Mouse (Mus musculus): ENCODE measurements around the gene Svbp. TPM values are rescaled to one million over a fixed set of nuclear protein-coding genes. Genes with fewer than 3 reads are reported as not detected.

The Svbp gene
- polyA plus RNA-seq (2012; ENCODE audit: low replicate concordance) = 77.9 and 129 TPM in 2 replicates

DNA sequence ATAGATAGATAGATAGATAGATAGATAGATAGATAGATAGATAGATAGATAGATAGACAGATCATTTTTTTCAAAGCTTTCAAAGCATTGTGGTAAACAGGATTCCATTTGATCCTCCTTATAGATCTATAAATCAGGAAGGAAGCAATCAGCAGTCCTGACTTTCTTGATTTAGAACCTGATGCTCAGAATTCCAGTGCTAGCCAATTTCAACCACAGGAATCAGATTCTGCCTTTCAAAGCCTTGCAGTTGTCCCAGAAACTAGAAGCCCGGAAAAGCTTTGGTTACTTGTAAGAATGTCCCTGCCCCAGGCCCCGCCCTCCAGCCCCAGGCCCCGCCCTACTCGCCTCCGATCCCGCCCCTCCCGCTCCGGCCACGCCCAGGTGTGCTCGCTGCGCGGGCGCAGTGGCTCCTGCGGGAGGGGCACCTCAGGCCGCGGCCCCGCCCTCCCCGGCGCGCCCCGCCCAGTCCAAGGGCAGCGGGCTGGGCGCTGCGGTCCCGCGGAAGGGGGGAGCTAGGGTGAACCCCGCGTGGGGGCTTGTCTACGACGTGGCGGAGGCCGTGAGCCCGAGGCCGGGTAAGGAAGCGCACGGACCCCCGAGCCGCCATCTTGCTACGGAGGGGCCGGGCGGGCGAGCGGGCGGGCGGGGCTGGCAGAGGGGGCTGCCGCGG, at the start of gene Svbp:
Svbp (plus strand) TSS at position 398 of the 673 bp plus-strand sequence.

DNA sequence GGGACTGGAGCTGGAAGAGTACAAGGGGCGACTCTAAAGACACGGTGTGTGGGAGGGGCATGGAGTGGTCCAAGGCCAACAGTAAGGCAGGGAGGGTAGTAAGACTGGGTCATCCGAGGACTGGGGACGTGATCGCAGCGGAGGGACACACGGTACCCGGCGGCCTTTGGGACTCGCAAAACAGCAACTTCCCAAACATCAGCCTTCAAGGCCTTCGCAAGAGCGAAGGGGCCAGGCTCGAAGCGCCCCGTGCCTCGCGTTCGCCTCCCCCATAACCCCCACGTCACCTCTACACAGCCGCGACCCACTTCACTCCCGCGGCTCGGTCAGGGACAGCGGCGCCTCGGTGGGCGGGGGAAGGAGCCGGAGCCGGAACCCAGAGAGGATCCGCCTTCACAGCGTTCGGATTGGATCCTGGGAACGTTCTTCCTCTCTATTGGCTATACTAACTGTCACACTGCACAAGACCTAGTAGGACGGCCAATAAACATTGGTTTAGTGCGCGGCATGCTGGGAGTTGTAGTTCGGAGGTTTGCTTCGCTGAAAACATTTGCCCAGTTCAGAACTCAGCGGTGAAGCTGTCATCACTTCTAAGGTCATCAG, 21.2 kb upstream of the Svbp start, which contains the start of gene Zfp691:
Zfp691 (minus strand) TSS at position 345 of the 603 bp plus-strand sequence.

DNA sequence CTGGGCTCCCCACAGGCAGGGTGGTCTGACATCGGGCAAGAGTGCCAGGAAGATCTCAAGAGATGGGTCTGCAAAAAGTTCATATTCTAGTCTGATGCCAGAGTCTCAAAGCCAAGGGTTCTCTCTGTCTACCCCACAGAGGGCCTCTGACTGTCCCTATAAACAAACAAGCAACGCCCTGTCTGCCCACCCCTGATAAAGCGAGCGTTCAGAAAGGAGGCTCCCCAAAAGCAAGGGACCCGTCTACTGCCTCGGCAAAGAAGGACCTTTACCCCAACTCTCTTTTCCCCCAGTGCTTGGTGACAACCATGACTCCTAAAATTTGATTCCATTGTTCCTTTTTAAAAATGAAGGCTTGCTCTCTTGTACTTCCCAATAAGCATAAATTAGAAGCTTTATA, 5.2 kb upstream of the Svbp start, which contains the start of gene Ermap:
Ermap (minus strand) TSS at position 148 of the 400 bp plus-strand sequence.

DNA sequence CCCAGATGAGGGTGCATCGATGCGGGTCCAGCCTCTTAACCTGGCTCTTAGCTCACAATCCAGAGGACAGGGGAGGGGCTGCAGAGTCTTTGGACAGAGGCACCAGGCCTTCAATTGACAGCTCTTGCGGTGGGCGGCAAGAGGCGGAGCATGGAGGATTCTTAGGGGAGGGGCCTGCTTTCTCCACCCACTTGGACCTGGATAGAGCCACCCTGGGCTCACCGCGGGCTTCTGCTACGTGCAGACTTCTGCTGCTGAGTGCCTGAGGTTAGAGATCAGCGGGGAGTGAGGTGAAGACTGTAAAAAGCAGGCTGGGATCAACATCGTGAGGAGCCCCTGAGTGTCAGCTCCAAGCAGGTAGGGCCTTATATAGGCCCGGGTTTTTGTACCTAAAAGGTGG, 23.1 kb downstream of the Svbp start, which contains the start of gene Tmem269:
Tmem269 (minus strand) TSS at position 49 of the 400 bp plus-strand sequence.

DNA sequence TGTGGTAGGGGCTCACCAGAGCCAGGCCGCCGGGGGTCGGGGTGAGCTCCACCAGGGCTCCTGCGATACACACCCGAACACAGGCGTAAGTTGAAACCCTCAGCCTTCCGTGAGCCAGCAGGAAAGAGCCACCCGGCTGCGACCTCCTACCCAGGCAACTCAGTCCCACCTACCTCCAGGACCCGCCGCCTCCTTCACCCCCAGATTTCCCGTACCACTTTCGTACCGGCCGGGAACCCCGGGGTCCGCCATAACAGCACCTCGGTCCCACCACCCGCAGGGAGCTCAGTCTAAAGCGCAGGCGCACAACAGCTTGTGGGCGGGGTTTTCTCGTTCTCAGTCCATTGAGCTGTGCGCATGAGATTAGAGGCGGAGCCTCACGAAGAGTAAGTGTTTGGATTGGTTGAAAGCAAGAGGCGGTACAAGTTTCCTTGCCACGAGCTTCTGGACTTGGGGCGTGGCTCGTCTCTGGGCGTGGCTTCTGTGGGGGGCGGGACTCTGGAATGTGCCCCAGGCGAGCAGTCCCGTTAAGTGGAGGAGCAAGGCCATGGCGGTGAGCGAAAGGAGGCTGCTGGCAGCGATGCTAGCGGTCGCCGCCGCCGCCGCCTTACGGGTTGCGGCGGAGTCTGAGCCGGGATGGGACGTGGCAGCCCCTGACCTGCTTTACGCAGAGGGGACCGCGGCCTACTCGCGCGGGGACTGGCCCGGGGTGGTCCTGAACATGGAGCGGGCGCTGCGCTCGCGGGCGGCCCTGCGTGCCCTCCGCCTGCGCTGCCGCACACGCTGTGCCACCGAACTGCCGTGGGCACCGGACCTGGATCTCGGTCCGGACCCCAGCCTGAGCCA, 37.5 kb downstream of the Svbp start, which contains the start of the genes AU022252 and P3h1:
AU022252 (minus strand) TSS at position 303 of the 846 bp plus-strand sequence.
P3h1 (plus strand) TSS at position 506 of the 846 bp plus-strand sequence.

Other genes with a start within 250 kb of the Svbp start
- not detected in 2 replicates for gene Lao1, start 233.7 kb upstream of the Svbp start, polyA plus RNA-seq (2012; ENCODE audit: low replicate concordance)
- 6.2 and 10.4 TPM in 2 replicates for gene Slc2a1, start 86.6 kb upstream of the Svbp start, polyA plus RNA-seq (2012; ENCODE audit: low replicate concordance)
- gene Zfp691, start 21.1 kb upstream of the Svbp start, polyA plus RNA-seq (2012; ENCODE audit: low replicate concordance) = 10.1 and 18.0 TPM in 2 replicates
- 72.8 and 213 TPM in 2 replicates for gene Ermap, start 5.3 kb upstream of the Svbp start, polyA plus RNA-seq (2012; ENCODE audit: low replicate concordance)
- not detected in 2 replicates for gene Tmem269, start 22.9 kb downstream of the Svbp start, polyA plus RNA-seq (2012; ENCODE audit: low replicate concordance)
- gene AU022252, start 37.4 kb downstream of the Svbp start, polyA plus RNA-seq (2012; ENCODE audit: low replicate concordance) = 12.9 and 16.1 TPM in 2 replicates
- 11.6 and 13.2 TPM in 2 replicates for gene P3h1, start 37.6 kb downstream of the Svbp start, polyA plus RNA-seq (2012; ENCODE audit: low replicate concordance)
- gene Cldn19, start 60.1 kb downstream of the Svbp start, polyA plus RNA-seq (2012; ENCODE audit: low replicate concordance) = not detected in 2 replicates
- 2,013 and 2,112 TPM in 2 replicates for gene Ybx1, start 99.3 kb downstream of the Svbp start, polyA plus RNA-seq (2012; ENCODE audit: low replicate concordance)
- 0.88 and 2.1 TPM in 2 replicates for gene Ppih, start 125.2 kb downstream of the Svbp start, polyA plus RNA-seq (2012; ENCODE audit: low replicate concordance)
- not detected in 2 replicates for gene Ccdc30, start 220.2 kb downstream of the Svbp start, polyA plus RNA-seq (2012; ENCODE audit: low replicate concordance)
- gene Ppcs, start 227.1 kb downstream of the Svbp start, polyA plus RNA-seq (2012; ENCODE audit: low replicate concordance) = 8.1 and 11.0 TPM in 2 replicates
- not detected in 2 replicates for gene Zmynd12, start 227.5 kb downstream of the Svbp start, polyA plus RNA-seq (2012; ENCODE audit: low replicate concordance)